Mouse (Mus musculus) megakaryocyte, embryonic 14.5 days (primary cell): ENCODE measurements around the gene Dnajc27.

Experiments
- FLI1 ChIP-seq: IDR thresholded peaks from 2 replicates; pipeline ENCODE4 v1.6.1; 2012; ENCODE audit warnings: low read length, inconsistent platforms, mixed read lengths
- GATA1 ChIP-seq: IDR thresholded peaks from 3 replicates; pipeline ENCODE4 v1.6.1; 2012; ENCODE audit warnings: mixed read lengths, low read length, inconsistent platforms, borderline replicate concordance

DNA sequence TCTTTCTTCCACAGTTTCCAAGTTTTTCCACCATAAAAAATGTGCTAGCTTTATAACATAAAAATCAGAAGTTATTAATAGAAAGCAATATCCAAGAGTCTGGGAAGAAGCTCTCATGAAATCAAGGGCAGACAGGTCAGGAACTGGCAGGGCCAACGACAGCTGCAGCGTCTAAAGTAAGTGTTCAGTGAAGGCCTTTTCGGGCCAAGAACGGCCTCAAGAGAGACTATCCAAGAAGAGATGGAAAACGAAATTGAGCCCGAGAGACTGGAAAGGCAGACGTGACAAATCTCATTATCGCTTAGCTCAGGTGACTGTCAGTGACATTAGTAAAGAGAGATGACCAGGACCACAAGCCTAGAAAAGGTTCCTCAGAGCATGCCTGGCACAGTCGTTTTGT, 24.1 kb upstream of the Dnajc27 start:
- TF ChIP-seq GATA1 = no peak
- TF ChIP-seq FLI1 = no peak
